Mouse (Mus musculus) midbrain, embryonic 12.5 days (tissue): ENCODE results near the gene Poldip3. TPM values are rescaled to one million over a fixed set of nuclear protein-coding genes. Genes with fewer than 3 reads are reported as not detected.

Source experiments
- ATAC-seq: fragments of 200-750 bp; cut with Nextera tagmentation; 2 replicates; pipeline ENCODE4 v1.8.0; 2017; ENCODE audit warnings: low read depth, moderate TSS enrichment, moderate library complexity; ENCODE audit not compliant: low FRiP score
- H3K27ac ChIP-seq: fragments of 300-500 bp; sonication (generic); replicated peaks from 2 replicates; pipeline ENCODE4 v1.5.1; 2016; ENCODE audit warnings: mild to moderate bottlenecking
- H3K27me3 ChIP-seq: fragments of 300-500 bp; sonication (generic); 2 replicates; pipeline ENCODE4 v1.6.1; 2016; ENCODE audit warnings: mild to moderate bottlenecking
- H3K36me3 ChIP-seq: fragments of 300-500 bp; sonication (generic); 2 replicates; pipeline ENCODE4 v1.6.1; 2016
- H3K4me1 ChIP-seq: fragments of 300-500 bp; sonication (generic); 2 replicates; pipeline ENCODE4 v1.6.1; 2016
- H3K4me2 ChIP-seq: fragments of 300-500 bp; sonication (generic); replicated peaks from 2 replicates; pipeline ENCODE4 v1.6.1; 2016; ENCODE audit warnings: mild to moderate bottlenecking, moderate library complexity
- H3K4me3 ChIP-seq: fragments of 300-500 bp; sonication (generic); 2 replicates; pipeline ENCODE4 v1.5.1; 2016; ENCODE audit warnings: mild to moderate bottlenecking
- H3K9ac ChIP-seq: fragments of 300-500 bp; sonication (generic); replicated peaks from 2 replicates; pipeline ENCODE4 v1.6.1; 2016; ENCODE audit warnings: mild to moderate bottlenecking, moderate library complexity
- H3K9me3 ChIP-seq: fragments of 300-500 bp; sonication (generic); 2 replicates; pipeline ENCODE4 v1.6.1; 2016; ENCODE audit warnings: mild to moderate bottlenecking
- WGBS: fragments of 180-500 bp; shearing (Covaris S2); methylation state at CpG from one replicate; pipeline ENCODE4 v1.1.7; 2016; 5-methylcytosine and 5-hydroxymethylcytosine counted together
- polyA plus RNA-seq: library from polyadenylated mRNA; unstranded; fragments of >200 nt; fragmentation: Nextera tagmentation; extraction: Ambion mirVana; gene quantifications from 2 replicates; pipeline ENCODE4 v1.2.1, GENCODE M21; 2016

Poldip3 gene
- polyA plus RNA-seq, 1 experiment from 2014 or later = 183 TPM

DNA sequence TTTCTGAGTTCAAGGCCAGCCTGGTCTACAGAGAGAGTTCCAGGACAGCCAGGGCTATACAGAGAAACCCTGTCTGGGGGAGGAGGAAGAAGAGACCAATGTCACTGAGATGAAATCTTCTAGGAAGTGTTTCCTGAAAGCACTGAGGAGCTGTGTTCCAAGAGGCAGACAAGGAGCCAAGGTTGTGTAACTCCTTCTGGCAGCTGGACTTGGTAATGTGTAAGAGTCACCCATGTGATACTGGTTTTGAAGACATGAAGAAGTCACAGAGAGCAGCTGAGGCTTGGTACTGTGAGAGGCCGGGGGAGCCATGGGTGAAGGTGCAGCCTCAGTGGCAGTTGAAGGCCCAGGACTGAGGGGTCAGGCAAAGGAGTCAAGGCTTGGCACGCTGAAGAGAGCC is 55.5 kb downstream of the Poldip3 start:
- no peak overlapping the region for H3K9ac ChIP-seq
- H3K27ac ChIP-seq = no peak overlapping the region
- no peaks in the 10 kb centered on the region for H3K9me3 ChIP-seq
- no peaks in the 10 kb centered on the region for H3K36me3 ChIP-seq
- peaks cover 32% of the 10 kb centered on the region for H3K27me3 ChIP-seq
- H3K4me2 ChIP-seq = no peak overlapping the region
- ATAC-seq = no peak
- H3K4me1 ChIP-seq = peaks cover 10% of the 10 kb centered on the region
- no peak overlapping the region for H3K4me3 ChIP-seq
- WGBS = 81% methylated on average over 2 of the region's 2 CpGs

DNA sequence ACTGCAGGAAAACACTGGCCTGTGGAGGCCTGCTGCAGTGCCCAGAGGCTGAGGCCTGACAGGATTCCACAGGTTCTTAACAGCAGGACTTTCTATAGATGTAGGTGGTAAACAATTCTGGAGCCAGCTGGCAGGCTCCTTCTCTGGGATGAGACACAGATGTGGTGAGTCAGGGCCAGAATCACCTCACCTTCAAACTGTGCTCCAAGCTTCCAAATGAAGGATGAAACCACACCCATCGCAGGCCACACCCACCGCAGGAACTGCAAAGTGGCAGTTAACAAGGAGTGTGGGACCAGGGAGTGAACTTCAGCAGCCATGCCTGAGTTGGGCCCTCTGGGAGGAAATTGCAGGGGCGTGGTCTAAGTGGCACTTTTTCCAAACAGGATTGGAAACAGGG is 58.3 kb downstream of the Poldip3 start:
- H3K4me1 ChIP-seq = peaks cover 19% of the 10 kb centered on the region
- H3K4me3 ChIP-seq = no peak overlapping the region
- H3K27ac ChIP-seq = no peak overlapping the region
- peaks cover 31% of the 10 kb centered on the region for H3K27me3 ChIP-seq
- no peaks in the 10 kb centered on the region for H3K9me3 ChIP-seq
- no peaks in the 10 kb centered on the region for H3K36me3 ChIP-seq
- 42% methylated on average over 3 of the region's 3 CpGs for WGBS
- no peak overlapping the region for H3K9ac ChIP-seq
- no peak for ATAC-seq
- no peak overlapping the region for H3K4me2 ChIP-seq

DNA sequence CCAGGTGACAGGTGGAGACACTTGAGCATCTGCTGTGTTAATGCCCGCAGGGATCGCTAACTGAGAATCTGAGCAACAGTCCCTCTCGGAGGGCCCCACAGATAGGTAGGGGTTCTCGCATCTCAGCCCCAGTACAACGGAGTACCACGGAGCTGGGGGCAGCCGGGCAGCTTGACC is 59.9 kb downstream of the Poldip3 start, which contains the start of gene Serhl:
Gene Serhl (plus strand): TSS at position 78 of the 177 bp plus-strand sequence.
- Histone ChIP-seq H3K9ac (0 out of 2 replicates have a peak within 1 kb of the TSS, but pooled peaks have one; percentile 11), H3K27ac (no peak within 1 kb of the TSS), H3K4me2 (peak within 1 kb of the TSS; percentile 33), H3K36me3 (no peaks in the 10 kb centered on the region), H3K4me3 (peak within 1 kb of the TSS; percentile 15; the same call in 1 of the 2 replicates), H3K9me3 (no peaks in the 10 kb centered on the region), H3K4me1 (peaks cover 23% of the 10 kb centered on the region), H3K27me3 (peaks cover 34% of the 10 kb centered on the region)
- 13% methylated on average over 7 of the region's 7 CpGs for WGBS
- no peak for ATAC-seq

DNA sequence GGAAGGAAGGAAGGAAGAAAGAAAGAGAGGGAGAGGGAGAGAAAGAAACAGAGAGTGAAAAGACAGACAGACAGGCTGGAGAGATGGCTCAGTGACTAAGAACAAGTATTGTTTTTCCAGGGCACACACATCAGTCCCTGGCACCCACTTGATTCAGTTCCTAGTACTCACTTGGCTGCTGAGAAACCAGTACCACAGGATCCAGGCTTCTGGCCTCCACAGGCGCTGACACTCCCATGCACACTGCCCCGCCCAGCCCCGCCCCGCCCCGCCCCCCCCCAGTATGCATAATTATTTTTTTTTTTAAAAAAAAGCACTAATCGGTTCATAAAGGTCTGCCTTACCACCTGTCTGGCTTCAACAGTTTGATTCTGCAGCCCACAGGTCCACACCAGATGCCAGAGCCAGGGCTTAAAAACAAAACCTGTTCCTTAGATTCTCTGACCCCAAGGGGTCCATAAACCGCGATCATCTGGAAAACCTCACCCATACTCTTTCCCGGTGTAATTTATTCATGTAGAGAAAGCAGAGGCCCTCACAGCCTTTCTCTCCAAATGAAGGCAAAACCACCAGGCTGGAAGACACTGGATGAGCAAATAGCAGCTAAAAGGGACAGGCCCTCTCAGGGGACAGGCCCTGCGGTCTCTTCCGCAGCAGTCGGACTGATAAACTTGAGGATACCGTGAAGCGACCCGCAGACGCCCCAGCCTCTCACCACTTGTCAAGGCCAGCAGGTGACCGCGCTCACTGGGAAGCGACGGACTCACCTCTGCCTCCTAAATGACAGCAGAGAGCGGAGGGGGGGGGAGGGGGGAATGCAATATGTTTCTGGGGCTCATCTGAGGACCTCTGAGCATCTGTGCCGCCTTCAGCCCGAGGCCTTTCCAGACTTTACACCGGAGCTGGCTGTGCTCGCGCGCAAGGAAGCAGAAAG is 60.4 kb downstream of the Poldip3 start:
- Histone ChIP-seq H3K27ac (no peak overlapping the region), H3K4me2 (peak overlapping the region; percentile 33), H3K4me3 (peak overlapping the region; percentile 15; the same call in 1 of the 2 replicates), H3K36me3 (no peaks in the 10 kb centered on the region), H3K9ac (0 out of 2 replicates have a peak overlapping the region, but pooled peaks have one; percentile 11), H3K4me1 (peaks cover 28% of the 10 kb centered on the region), H3K27me3 (peaks cover 34% of the 10 kb centered on the region), H3K9me3 (no peaks in the 10 kb centered on the region)
- no peak for ATAC-seq
- WGBS = 5% methylated on average over 27 of the region's 27 CpGs

DNA sequence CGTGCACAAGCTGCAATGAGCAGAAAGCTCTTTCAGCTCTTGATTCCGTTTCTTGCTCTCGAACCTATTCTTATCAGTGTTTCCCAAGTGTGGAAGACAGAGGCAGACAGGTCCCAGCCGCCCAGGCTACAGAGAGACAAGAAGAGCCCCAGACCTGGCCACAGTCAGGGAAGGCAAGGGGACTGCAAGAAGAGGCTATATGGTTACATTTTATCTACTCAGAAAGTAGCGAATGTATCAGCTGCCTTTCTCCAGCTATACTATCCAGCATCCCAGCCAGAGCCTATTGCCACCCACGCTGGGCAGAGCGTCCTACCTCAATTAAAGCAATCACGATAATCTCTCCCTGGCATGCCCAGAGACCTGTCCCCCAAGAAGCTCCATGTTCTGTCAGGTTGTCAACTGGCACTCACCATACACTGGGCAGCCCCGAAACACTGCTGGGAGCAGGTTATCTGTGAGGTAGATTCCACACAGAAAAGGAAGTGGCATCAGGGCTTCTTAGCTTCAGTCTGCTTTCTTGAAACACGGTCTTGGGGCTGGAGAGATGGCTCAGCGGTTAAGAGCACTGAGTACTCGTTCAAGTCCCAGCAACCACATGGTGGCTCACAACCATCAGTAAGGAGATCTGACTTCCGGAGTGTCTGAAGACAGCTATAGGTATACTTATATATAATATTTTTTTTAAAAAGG is 62.4 kb downstream of the Poldip3 start:
- ATAC-seq = no peak
- no peak overlapping the region for H3K27ac ChIP-seq
- peaks cover 35% of the 10 kb centered on the region for H3K4me1 ChIP-seq
- WGBS = 83% methylated on average over 13 of the region's 13 CpGs
- no peaks in the 10 kb centered on the region for H3K9me3 ChIP-seq
- H3K27me3 ChIP-seq = peaks cover 34% of the 10 kb centered on the region
- no peak overlapping the region for H3K4me3 ChIP-seq
- H3K4me2 ChIP-seq = no peak overlapping the region
- H3K36me3 ChIP-seq = no peaks in the 10 kb centered on the region
- no peak overlapping the region for H3K9ac ChIP-seq

DNA sequence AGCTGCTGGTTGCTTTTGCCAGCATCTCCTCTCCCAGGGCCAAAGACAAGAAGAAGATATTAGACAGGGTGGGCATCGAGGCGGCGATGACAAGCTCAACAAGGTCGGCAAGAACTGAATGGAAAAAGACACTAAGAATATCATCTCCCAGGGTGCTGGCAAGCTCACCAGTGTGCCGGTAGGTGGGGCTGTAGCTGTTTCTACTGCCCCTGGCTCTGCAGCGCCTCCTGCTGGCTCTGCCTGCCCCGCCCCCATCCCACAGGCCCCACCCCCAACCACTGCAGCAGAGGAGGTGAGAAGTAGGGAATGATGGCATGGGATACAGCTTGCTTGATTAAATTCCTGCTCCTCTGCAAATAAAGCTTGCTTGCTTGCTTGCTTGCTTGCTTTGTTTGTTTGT is 63.3 kb downstream of the Poldip3 start:
- Histone ChIP-seq H3K9me3 (no peaks in the 10 kb centered on the region), H3K4me1 (peaks cover 35% of the 10 kb centered on the region), H3K4me3 (no peak overlapping the region), H3K27ac (no peak overlapping the region), H3K27me3 (peaks cover 34% of the 10 kb centered on the region), H3K9ac (no peak overlapping the region), H3K4me2 (no peak overlapping the region), H3K36me3 (no peaks in the 10 kb centered on the region)
- WGBS = 30% methylated on average over 7 of the region's 7 CpGs
- ATAC-seq = no peak

DNA sequence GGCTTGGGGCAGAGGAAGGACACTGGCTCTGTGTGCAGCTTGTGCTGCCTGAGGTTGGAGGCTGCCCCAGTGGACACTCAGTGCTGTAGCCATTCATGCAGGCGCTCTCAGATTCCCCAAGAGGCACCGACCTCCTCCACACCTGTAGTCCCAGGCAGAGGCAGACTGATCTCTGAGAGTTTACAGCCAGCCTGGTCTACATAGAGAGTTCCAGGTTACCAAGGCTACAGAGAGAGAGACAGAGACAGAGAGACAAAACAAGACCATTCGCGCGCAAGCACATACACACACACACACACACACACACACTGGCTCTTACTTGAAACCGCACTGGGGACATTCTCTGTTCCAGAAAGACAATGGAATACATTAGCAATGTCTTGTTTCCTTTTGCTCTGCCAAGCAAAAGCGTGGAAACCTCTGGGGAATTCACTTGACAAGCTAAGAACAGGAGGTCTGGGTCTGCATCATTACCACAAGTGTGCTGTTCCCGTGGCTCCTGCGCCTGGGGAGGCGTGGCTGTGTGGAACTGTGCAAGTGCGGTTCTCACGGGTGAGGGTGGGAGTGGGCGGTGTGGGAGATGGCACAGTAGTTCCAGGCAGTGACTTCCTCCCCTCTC is 65.1 kb downstream of the Poldip3 start:
- Histone ChIP-seq H3K4me2 (peak overlapping the region; percentile 14; the same call in 1 of the 2 replicates), H3K27me3 (peaks cover 18% of the 10 kb centered on the region), H3K36me3 (no peaks in the 10 kb centered on the region), H3K4me1 (peaks cover 29% of the 10 kb centered on the region), H3K4me3 (no peak overlapping the region), H3K9ac (0 out of 2 replicates have a peak overlapping the region, but pooled peaks have one; percentile 15), H3K9me3 (no peaks in the 10 kb centered on the region), H3K27ac (peak overlapping the region; percentile 58)
- peak; percentile 66 for ATAC-seq
- 67% methylated on average over 13 of the region's 13 CpGs for WGBS

DNA sequence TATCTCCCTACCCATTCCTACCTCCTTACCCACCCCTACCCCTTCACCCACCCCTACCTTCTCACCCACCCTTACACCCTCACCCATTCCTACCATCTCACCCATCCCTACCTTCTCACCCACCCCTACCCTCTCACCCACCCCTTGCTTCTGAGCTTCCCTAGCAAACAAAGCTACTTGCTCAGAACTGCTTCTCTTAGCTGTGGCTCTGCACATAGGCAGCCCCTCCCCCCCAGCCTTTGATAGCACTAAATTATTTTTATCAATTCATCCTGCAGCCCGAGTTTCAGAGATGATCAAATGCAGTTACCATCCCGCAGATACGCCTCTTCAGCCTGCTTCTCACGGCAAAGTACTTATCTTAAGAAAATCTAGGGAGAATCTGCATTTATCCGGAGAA is 65.7 kb downstream of the Poldip3 start:
- 57% methylated on average over 5 of the region's 5 CpGs for WGBS
- H3K4me3 ChIP-seq = no peak overlapping the region

More for the DNA sequence above, 65.7 kb downstream of the Poldip3 start:
- peak; percentile 38; the same call in 1 of the 2 replicates for ATAC-seq
- H3K4me1 ChIP-seq = peaks cover 23% of the 10 kb centered on the region
- peak overlapping the region; percentile 58; the same call in 1 of the 2 replicates for H3K27ac ChIP-seq
- 0 out of 2 replicates have a peak overlapping the region, but pooled peaks have one; percentile 15 for H3K9ac ChIP-seq
- H3K9me3 ChIP-seq = no peaks in the 10 kb centered on the region
- H3K36me3 ChIP-seq = no peaks in the 10 kb centered on the region
- H3K27me3 ChIP-seq = peaks cover 12% of the 10 kb centered on the region
- H3K4me2 ChIP-seq = peak overlapping the region; percentile 14; the same call in 1 of the 2 replicates

Other genes starting within 250 kb of the Poldip3 start
- 13.7 TPM in 2 replicates for gene Tcf20, start 161.5 kb downstream of the Poldip3 start, polyA plus RNA-seq
- gene Nfam1, start 116.1 kb downstream of the Poldip3 start, polyA plus RNA-seq = 3.3 and 4.2 TPM in 2 replicates
- gene Serhl, start 59.9 kb downstream of the Poldip3 start, polyA plus RNA-seq = 42.6 and 43.0 TPM in 2 replicates
- 64.6 and 73.9 TPM in 2 replicates for gene Rrp7a, start 26.6 kb downstream of the Poldip3 start, polyA plus RNA-seq
- gene Cyb5r3, start 23.2 kb upstream of the Poldip3 start, polyA plus RNA-seq = 139 and 148 TPM in 2 replicates
- 2.4 and 2.9 TPM in 2 replicates for gene A4galt, start 102.4 kb upstream of the Poldip3 start, polyA plus RNA-seq
- 38.8 and 40.0 TPM in 2 replicates for gene Arfgap3, start 200.9 kb upstream of the Poldip3 start, polyA plus RNA-seq